Mouse (Mus musculus): ENCODE measurements at regions not wholly inside any gene's neighbourhood (a gene's known extent, or its start where the extent isn't known, plus 50 kb on each side); places are given as distances from the start of the nearest gene placed in this dataset.

GRCm38 (mm10) chr13:102521427-102521826, 171.9 kb upstream of the Cd180 start:
- H3K36me3 ChIP-seq (ENCODE audit: control insufficient read depth, insufficient read depth, low read length), result no peaks in the 10 kb centered on the region
- H3K4me1 ChIP-seq (replicated peaks; ENCODE audit: control insufficient read depth, insufficient read depth, low read length), result no peaks in the 10 kb centered on the region
- ATAC-seq (ENCODE audit: low FRiP score) (no peak), DNase-seq (ENCODE audit: low spot score) (no peak)
- H3K27ac ChIP-seq (ENCODE audit: low read depth, low read length), result no peak overlapping the region
- H3K9me3 ChIP-seq (ENCODE audit: control insufficient read depth, low read length), result no peaks in the 10 kb centered on the region
- no peak overlapping the region for H3K4me2 ChIP-seq (replicated peaks; ENCODE audit: low read depth, low read length)
- WGBS, result 68% methylated on average over 1 of the region's 1 CpGs
- H3K27me3 ChIP-seq (ENCODE audit: control insufficient read depth, insufficient read depth, low read length), result no peaks in the 10 kb centered on the region
- no peak overlapping the region for H3K9ac ChIP-seq (ENCODE audit: low read depth, low read length)
- H3K4me3 ChIP-seq (ENCODE audit: low read depth, low read length), result no peak overlapping the region

- Histone ChIP-seq H3K27me3 (ENCODE audit: control insufficient read depth, insufficient read depth, low read length) (no peaks in the 10 kb centered on the region), H3K36me3 (ENCODE audit: control insufficient read depth, insufficient read depth, low read length) (no peaks in the 10 kb centered on the region), H3K4me1 (replicated peaks; ENCODE audit: control insufficient read depth, insufficient read depth, low read length) (no peaks in the 10 kb centered on the region), H3K9me3 (ENCODE audit: control insufficient read depth, low read length) (no peaks in the 10 kb centered on the region), H3K27ac (ENCODE audit: low read depth, low read length) (no peak overlapping the region), H3K4me3 (ENCODE audit: low read depth, low read length) (no peak overlapping the region), H3K9ac (ENCODE audit: low read depth, low read length) (no peak overlapping the region), H3K4me2 (replicated peaks; ENCODE audit: low read depth, low read length) (no peak overlapping the region)
- DNase-seq (ENCODE audit: low spot score) (no peak), ATAC-seq (ENCODE audit: low FRiP score) (no peak)
- WGBS, result 83% methylated on average over 1 of the region's 1 CpGs
These were observed 171.3 kb upstream of the Cd180 start for GRCm38 (mm10) chr13:102522080-102522479.

GRCm38 (mm10) chr13:102526621-102527140, 166.7 kb upstream of the Cd180 start:
- Histone ChIP-seq H3K27ac (ENCODE audit: low read depth, low read length) (no peak overlapping the region), H3K4me2 (replicated peaks; ENCODE audit: low read depth, low read length) (no peak overlapping the region), H3K27me3 (ENCODE audit: control insufficient read depth, insufficient read depth, low read length) (no peaks in the 10 kb centered on the region), H3K4me3 (ENCODE audit: low read depth, low read length) (no peak overlapping the region), H3K4me1 (replicated peaks; ENCODE audit: control insufficient read depth, insufficient read depth, low read length) (no peaks in the 10 kb centered on the region), H3K36me3 (ENCODE audit: control insufficient read depth, insufficient read depth, low read length) (no peaks in the 10 kb centered on the region), H3K9me3 (ENCODE audit: control insufficient read depth, low read length) (no peaks in the 10 kb centered on the region), H3K9ac (ENCODE audit: low read depth, low read length) (no peak overlapping the region)
- no peak for ATAC-seq (ENCODE audit: low FRiP score)
- no peak for DNase-seq (ENCODE audit: low spot score)
- 80% methylated on average over 11 of the region's 11 CpGs for WGBS

- DNase-seq (ENCODE audit: low spot score) (no peak), ATAC-seq (ENCODE audit: low FRiP score) (peak; percentile 63)
- Histone ChIP-seq H3K27ac (ENCODE audit: low read depth, low read length) (no peak overlapping the region), H3K4me2 (replicated peaks; ENCODE audit: low read depth, low read length) (no peak overlapping the region), H3K27me3 (ENCODE audit: control insufficient read depth, insufficient read depth, low read length) (no peaks in the 10 kb centered on the region), H3K9me3 (ENCODE audit: control insufficient read depth, low read length) (no peaks in the 10 kb centered on the region), H3K9ac (ENCODE audit: low read depth, low read length) (no peak overlapping the region), H3K4me1 (replicated peaks; ENCODE audit: control insufficient read depth, insufficient read depth, low read length) (no peaks in the 10 kb centered on the region; the same call in 1 of the 2 replicates), H3K36me3 (ENCODE audit: control insufficient read depth, insufficient read depth, low read length) (no peaks in the 10 kb centered on the region), H3K4me3 (ENCODE audit: low read depth, low read length) (no peak overlapping the region)
- 14% methylated on average over 4 of the region's 4 CpGs for WGBS
These were observed 159.6 kb upstream of the Cd180 start for GRCm38 (mm10) chr13:102533784-102534183.

GRCm38 (mm10) chr13:102537424-102538242, 155.7 kb upstream of the Cd180 start:
- peak; percentile 41 for DNase-seq (ENCODE audit: low spot score)
- Histone ChIP-seq H3K4me3 (ENCODE audit: low read depth, low read length) (no peak overlapping the region), H3K9me3 (ENCODE audit: control insufficient read depth, low read length) (no peaks in the 10 kb centered on the region), H3K27me3 (ENCODE audit: control insufficient read depth, insufficient read depth, low read length) (no peaks in the 10 kb centered on the region), H3K27ac (ENCODE audit: low read depth, low read length) (no peak overlapping the region), H3K4me2 (replicated peaks; ENCODE audit: low read depth, low read length) (peak overlapping the region; percentile 3; the same call in 1 of the 2 replicates), H3K9ac (ENCODE audit: low read depth, low read length) (no peak overlapping the region), H3K36me3 (ENCODE audit: control insufficient read depth, insufficient read depth, low read length) (no peaks in the 10 kb centered on the region), H3K4me1 (replicated peaks; ENCODE audit: control insufficient read depth, insufficient read depth, low read length) (no peaks in the 10 kb centered on the region; the same call in 1 of the 2 replicates)
- peak; percentile 33; the same call in 1 of the 2 replicates for ATAC-seq (ENCODE audit: low FRiP score)
- WGBS, result 43% methylated on average over 19 of the region's 19 CpGs

- no peak overlapping the region for H3K4me2 ChIP-seq (replicated peaks; ENCODE audit: low read depth, low read length)
- H3K4me3 ChIP-seq (ENCODE audit: low read depth, low read length), result no peak overlapping the region
- DNase-seq (ENCODE audit: low spot score), result no peak
- 85% methylated on average over 4 of the region's 4 CpGs for WGBS
- no peak overlapping the region for H3K27ac ChIP-seq (ENCODE audit: low read depth, low read length)
- no peak for ATAC-seq (ENCODE audit: low FRiP score)
- no peaks in the 10 kb centered on the region; the same call in none of the 2 replicates for H3K4me1 ChIP-seq (replicated peaks; ENCODE audit: control insufficient read depth, insufficient read depth, low read length)
- no peaks in the 10 kb centered on the region for H3K27me3 ChIP-seq (ENCODE audit: control insufficient read depth, insufficient read depth, low read length)
- H3K9me3 ChIP-seq (ENCODE audit: control insufficient read depth, low read length), result no peaks in the 10 kb centered on the region
- no peak overlapping the region for H3K9ac ChIP-seq (ENCODE audit: low read depth, low read length)
- H3K36me3 ChIP-seq (ENCODE audit: control insufficient read depth, insufficient read depth, low read length), result no peaks in the 10 kb centered on the region
These were observed 152.9 kb upstream of the Cd180 start for GRCm38 (mm10) chr13:102540436-102540835.

GRCm38 (mm10) chr13:102544359-102545165, 148.8 kb upstream of the Cd180 start:
- no peak overlapping the region for H3K27ac ChIP-seq (ENCODE audit: low read depth, low read length)
- no peak overlapping the region for H3K4me2 ChIP-seq (replicated peaks; ENCODE audit: low read depth, low read length)
- H3K36me3 ChIP-seq (ENCODE audit: control insufficient read depth, insufficient read depth, low read length), result no peaks in the 10 kb centered on the region
- DNase-seq (ENCODE audit: low spot score) (peak; percentile 14), ATAC-seq (ENCODE audit: low FRiP score) (peak; percentile 76)
- H3K4me1 ChIP-seq (replicated peaks; ENCODE audit: control insufficient read depth, insufficient read depth, low read length), result no peaks in the 10 kb centered on the region; the same call in 1 of the 2 replicates
- H3K4me3 ChIP-seq (ENCODE audit: low read depth, low read length), result no peak overlapping the region
- 0 out of 2 replicates have a peak, but pooled peaks cover 2% of the 10 kb centered on the region for H3K27me3 ChIP-seq (ENCODE audit: control insufficient read depth, insufficient read depth, low read length)
- H3K9me3 ChIP-seq (ENCODE audit: control insufficient read depth, low read length), result no peaks in the 10 kb centered on the region
- H3K9ac ChIP-seq (ENCODE audit: low read depth, low read length), result no peak overlapping the region
- 41% methylated on average over 5 of the region's 5 CpGs for WGBS

- Histone ChIP-seq H3K36me3 (ENCODE audit: control insufficient read depth, insufficient read depth, low read length) (no peaks in the 10 kb centered on the region), H3K4me2 (replicated peaks; ENCODE audit: low read depth, low read length) (no peak overlapping the region), H3K27me3 (ENCODE audit: control insufficient read depth, insufficient read depth, low read length) (0 out of 2 replicates have a peak, but pooled peaks cover 2% of the 10 kb centered on the region), H3K9ac (ENCODE audit: low read depth, low read length) (no peak overlapping the region), H3K4me3 (ENCODE audit: low read depth, low read length) (no peak overlapping the region), H3K27ac (ENCODE audit: low read depth, low read length) (no peak overlapping the region), H3K9me3 (ENCODE audit: control insufficient read depth, low read length) (no peaks in the 10 kb centered on the region), H3K4me1 (replicated peaks; ENCODE audit: control insufficient read depth, insufficient read depth, low read length) (no peaks in the 10 kb centered on the region; the same call in 1 of the 2 replicates)
- ATAC-seq (ENCODE audit: low FRiP score) (peak; percentile 41), DNase-seq (ENCODE audit: low spot score) (peak; percentile 17)
- WGBS, result 62% methylated on average over 17 of the region's 17 CpGs
These were observed 147.3 kb upstream of the Cd180 start for GRCm38 (mm10) chr13:102545845-102546615.

Data from hindbrain, embryonic 11.5 days (tissue).